Mouse (Mus musculus) ovary, postnatal 14 days (tissue): ENCODE results near the gene Sdf2.

Experiments
- DNase-seq: peaks from one replicate; pipeline ENCODE4 v3.0.0; 2022; ENCODE audit warnings: low spot score

Sdf2 gene

DNA sequence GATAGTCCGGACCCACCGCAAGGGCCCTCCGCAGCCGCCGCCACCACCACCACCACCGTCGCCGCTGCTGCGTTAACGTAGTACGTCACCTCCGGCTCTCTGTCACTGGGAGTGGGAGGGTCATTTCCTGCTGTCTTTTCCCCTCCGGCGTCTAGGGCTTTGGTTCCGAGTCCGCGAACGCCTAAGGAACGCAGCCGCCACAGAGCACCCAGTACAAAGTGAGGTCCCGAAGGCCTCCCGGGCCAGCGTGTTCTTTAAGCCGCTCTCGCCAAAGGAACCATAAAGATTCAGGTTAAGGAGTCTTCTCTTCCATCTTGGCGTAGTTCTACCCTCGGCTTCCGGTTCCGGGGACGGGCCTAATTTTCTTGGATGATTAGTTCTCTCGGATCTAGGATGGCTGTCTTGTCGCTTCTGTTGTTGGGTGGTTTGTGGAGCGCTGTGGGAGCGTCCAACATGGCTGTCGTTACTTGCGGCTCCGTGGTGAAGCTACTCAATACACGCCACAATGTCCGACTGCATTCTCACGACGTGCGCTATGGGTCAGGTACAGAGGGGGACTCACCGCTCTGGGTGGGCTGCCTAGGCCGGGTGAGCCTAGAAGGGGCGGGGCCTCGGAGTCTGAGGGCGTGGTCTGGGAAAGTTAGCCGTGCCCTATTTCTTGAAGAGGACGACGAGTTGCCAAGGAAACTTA lies at the start of gene Sdf2, which contains the start of gene Supt6:
Sdf2 (plus strand) TSS at position 120 of the 691 bp plus-strand sequence.
Supt6 (minus strand) TSS at position 361 of the 691 bp plus-strand sequence.
- DNase-seq = peak; percentile 83

DNA sequence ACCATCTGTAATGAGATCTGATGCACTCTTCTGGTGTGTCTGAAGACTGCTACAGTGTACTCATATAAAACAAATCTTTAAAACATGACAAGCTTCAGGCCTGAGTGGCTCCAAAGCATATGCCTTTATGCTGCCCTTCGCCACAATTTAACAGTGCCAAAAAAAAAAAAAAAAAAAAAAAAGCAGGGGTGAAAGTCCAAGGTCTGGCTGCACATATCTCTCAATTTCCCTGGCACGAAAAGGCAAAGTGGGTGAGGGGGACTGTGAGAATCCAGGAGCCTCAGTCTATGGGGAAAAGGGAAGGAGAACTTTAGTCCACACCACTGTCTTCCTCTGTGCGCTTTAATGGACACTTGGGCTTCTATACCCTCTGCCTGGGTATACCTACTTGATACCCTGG lies 43.2 kb upstream of the Sdf2 start:
- DNase-seq = no peak

DNA sequence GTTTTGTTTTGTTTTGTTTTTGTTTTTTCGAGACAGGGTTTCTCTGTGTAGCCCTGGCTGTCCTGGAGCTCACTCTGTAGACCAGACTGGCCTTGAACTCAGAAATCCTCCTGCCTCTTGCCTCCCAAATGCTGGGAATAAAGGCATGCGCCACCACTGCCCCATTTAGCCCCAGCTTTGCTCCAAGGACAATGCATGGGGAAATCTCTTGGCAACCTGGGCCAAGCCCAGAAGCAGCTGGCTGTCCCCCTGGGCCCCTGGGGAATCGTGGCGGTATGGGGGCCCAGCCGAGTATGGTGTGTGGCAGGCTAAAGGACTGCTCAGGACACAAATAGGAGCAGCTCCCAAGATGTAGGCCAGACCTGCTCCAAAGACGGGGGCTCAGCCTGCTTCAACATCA lies 41.3 kb upstream of the Sdf2 start:
- DNase-seq = no peak

DNA sequence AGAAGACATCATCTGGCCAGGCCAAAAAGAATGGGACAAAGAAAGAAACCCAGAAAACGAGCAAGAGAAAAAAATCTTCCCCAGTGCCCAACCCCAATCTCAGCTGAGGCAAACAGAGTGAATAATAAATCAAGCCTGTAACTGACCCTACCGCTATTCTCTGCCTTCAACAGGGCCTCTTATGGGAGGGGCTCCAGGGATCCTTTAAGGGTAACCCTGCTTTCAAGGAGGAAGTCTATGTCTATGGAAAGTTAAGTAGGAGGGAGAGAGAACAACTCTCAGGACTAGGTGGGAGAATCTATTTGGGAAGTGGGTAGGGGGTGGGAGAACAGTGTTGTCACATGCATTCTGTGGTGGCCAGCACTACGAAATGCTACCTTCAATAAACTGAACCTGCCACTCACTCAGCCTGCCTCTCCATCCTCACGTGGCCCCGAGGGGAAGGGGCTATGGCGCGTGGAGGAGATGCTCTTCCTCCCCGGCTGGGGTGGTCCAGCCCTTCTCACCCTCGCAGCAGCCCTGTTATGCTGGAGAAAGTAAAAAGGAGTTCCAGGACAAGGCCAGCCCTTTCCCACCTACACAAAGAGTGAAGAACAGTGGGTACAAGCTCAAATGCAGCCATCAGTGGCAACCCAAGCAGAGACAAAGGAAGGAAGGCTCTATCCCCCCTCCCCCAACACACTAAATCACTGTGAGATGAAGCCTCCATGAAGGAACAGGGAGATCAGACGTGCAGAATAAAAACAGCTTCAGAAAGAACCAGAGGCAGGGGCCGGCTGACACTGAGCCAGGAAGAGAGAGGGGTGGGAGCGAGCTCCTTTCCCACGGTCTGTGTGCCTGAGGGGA lies 40.0 kb upstream of the Sdf2 start:
- DNase-seq = no peak

DNA sequence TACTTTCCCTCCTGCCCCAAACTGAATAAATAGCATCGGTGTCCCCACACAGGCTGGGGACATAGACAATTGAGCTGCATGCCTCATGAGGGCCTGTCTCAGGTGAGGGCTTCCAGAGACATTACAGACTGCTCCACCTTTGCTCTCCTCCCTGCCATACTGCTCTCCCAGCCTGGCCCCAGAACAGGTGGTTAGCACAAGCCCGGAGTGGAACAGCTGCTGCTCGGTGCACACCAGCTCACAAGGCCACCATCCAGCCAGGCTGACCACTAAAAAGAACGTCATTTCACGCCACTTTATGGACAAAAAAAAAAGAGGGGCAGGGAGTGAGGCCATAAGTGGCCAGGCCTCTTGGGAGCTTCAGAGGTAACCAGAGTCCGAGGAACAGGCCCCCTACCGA lies 38.4 kb upstream of the Sdf2 start:
- DNase-seq = no peak

DNA sequence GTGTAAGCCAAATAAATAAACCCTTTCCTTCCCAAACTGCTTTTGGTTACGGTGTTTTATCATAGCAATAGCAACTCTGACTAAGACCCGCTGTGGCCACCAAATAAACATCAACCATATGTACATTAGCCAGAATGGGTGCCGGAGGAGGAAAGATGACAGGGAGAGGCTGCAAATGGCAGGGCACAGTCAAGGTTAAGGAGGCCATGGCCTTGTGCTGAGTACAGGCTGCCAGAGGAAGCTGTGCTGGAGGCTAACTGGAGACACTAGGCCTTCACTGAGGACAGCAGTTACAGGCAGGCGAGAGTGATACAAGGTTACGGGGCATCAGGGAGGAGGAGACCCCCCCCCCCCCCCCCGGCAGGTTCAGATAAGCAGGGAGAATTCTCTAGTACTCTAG lies 35.7 kb upstream of the Sdf2 start:
- DNase-seq = no peak

DNA sequence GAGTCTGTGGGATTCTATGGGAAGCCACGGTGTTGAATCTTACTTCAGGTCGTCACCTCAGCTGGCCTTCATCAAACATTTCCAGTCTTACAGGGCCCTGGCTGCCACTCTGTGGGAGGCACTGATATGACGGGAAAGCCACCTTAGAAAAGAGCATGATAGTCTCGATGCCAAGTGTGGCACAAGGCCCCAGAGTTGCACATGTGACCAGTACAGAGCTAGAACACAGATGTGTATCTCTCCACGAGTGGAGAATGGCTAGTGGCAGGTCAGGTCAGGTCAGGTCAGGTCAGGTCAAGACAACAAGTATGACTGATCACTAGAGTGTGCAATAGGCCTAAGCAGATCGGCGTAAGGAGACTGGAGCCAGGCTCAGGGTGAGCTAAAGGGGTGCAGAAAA lies 34.9 kb upstream of the Sdf2 start:
- DNase-seq = no peak

DNA sequence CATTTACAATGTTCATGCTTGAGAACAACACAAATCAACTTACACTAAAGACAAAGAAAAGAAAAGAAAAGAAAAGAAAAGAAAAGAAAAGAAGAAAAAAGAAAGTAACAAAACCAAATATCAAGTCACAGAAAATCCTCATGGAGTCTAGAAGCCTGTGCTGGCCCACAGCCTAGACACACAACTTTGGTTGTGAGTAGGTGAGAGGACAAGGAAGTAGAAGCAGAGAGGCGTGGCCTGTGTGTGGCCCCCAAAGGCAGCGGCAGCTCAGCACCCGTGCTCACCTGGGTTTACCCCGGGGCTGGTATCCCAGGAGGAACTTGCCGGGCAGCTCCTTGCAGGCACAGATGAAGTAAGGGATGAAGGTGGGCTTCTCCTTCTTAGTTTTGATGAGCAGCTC lies 34.0 kb upstream of the Sdf2 start:
- DNase-seq = no peak

DNA sequence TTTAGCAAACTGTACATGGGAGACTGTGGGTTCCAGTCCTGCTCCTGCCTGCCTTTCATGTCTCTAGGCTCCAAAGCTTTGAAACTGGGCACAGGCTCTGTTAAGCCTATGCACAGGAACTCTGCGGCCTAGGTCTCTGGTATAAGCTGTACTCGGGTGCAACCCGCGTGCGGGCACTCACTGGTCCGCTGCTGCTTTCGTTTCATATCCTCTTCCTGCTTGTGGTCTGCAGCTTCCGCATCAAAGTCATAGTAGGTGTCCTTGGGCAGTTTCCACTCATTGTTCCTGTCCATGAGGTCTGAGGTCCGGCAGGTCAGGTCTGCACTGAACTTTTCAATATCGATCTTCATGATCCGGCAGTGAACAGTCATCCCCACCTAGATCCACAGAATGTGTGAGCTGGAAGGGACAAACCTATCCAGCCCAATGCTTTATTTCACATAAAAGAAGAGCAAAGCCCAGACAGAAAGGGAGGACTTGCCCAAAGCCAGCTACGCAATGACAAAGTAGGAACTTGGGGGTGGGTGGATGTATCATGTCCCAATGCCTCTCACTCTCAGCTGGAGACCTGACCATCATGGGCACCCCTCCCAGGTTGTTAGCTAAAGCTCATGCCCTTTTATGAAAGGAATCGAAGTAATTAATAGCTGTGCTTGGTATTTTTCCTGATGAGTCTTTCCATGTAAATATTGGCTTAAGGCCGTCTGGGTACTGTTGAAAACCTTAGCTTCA lies 32.3 kb upstream of the Sdf2 start:
- DNase-seq = no peak

DNA sequence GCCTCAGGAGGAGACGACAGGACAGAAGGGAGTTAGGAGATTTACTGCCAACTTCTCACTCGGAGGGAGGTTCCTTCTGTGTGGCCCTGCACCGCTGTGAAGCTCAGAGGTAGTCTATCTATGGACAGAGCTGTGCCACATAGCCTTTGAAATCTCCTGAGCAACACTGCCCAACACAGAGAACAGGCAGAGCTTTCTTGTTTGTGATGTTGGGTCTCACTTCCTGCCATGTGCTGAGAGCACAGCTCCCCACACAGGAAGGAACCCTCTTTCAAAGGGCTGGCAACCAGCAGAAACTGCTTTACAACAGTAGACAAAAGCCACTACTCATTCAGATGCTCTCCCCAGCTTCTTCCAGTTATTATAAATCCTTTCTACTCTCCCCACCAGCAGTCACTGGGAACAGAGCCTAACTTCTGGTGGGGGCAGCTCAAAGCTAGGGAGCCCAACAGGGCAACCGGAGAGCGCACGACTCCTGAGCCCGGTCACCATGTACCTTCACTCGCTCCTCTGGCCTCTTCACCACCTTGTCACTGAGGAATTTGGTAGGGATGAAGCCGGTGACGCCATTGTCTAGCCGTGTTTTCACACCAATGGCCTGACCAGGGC lies 29.7 kb upstream of the Sdf2 start:
- no peak for DNase-seq

DNA sequence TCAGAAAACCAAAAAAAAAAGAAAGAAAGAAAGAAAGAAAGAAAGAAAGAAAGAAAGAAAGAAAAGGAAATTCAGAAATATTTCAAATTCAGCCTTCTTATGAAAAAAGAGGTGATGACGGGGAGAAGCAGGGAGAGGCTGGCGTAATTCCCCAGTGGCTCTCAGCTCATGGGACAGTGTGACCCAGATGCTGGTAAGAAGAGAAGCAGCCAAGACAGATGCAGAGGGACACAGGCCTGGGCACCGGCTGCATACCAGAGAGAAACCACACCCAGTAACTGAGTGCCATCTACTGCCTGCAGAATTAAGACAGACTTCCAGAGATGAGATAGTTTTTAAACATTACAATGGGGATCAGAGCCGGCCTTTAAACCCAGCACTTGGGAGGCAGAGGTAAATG lies 22.0 kb upstream of the Sdf2 start:
- no peak for DNase-seq

DNA sequence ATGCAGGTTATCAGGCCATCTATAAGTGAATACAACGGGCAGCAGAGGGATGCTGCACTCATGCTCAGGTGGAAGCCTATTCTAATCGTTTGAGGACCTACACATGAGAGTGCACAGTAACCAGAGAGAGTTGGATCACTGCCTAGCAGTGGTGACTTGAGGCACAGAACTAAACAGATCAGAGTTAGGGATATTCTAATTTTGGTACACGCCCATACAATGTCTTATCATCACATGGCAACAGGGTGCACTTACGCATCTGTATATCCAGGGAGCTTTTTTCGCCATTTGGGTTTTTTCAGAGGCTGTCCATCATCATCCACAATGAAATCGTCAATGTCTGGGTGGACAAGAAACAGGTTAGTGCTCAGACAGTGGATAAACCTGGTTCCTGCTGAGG lies 14.0 kb upstream of the Sdf2 start:
- no peak for DNase-seq

DNA sequence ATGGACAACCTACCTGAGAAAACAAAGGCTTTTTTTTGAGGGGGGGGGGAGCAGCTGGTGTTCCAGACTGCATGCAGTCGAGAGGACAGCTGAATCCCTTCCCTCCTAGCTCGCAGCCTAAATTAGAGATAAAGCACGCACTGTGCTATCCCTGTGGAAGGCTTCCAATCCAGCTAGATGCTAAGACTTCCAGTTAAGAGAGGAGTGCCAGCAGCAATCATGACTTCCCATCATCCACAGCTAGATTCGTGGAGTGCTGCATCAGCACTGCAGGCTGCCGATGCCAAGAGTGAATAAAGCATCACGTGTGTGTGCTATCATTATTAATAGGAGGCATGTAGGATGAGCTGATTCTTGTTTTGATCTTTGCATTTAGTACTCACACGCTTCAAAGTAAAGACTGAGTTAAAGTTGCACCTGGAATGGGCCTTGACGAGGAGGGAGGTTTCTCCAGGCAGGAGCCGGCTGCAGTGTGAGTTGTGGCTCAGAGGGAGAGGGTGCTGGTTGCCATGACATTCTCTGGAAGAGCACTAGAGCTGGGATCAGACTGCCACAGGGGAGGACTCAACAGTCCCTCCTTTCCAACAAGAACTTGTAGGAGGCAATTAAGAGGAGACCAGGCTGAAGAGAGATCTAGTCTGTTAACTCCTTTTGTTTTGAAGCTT lies 5.2 kb upstream of the Sdf2 start:
- no peak for DNase-seq

DNA sequence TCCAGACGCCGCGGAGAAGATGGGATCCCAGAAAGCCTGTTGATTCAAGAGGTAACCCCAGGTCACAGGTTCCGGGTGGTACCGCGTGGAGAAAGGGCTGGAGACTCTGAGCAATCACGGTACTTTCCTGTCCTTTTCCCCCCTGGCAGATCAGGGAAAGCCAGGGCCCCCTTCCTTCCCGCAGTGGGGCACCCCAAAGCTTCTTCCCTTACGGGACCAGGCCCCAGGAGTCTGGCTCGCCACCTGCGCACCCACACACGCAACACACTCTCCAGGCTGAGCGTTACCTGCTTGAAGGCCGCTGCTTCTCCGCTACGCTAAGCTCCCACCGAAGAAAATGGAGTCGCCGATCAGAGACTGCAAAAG lies 302 bp upstream of the Sdf2 start:
- DNase-seq = no peak

DNA sequence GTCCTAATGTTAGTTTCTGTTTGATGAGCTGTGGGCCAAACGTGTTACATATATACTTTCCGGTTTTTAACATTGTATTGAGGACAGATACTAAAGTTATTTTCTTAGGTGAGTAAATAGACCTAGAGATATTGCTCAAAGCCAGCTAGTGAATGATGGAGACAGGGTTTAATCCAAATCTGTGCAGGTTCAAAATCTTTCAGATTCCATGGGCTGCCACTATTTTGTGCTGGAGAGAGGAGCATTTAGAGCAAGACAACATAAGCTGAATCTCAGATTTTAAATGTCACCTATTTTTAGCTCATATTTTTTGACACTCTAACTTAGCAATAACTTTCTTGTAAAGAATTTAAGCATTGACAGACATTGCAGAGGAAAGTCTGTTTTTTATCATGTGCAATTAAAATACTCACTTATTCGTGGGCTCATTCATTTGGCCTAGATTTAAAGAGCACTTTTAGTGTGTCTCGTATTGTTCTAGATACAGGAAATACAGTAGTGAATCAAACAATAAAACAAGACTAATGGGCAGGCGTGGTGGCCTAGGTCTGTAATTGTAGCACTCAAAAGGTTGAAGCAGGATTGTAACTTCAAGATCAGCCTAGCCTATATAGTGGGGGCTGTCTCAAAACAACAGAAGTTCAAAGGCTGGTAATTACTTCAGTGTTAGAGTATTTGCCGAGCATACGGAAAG lies 919 bp downstream of the Sdf2 start:
- DNase-seq = no peak

DNA sequence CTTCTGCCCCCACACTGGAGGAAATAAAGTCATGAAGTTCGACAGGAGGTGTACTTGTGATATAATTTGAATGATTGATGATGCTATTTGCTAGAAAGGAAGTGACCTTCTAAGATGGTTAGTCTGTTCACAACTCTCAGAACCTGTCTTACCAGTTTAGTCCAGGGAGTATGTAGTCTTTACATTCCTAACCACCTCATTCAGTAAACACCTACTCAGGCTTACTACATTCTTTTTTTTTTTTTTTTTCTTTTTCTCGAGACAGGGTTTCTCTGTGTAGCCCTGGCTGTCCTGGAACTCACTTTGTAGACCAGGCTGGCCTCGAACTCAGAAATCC lies 1.4 kb downstream of the Sdf2 start:
- DNase-seq = no peak

DNA sequence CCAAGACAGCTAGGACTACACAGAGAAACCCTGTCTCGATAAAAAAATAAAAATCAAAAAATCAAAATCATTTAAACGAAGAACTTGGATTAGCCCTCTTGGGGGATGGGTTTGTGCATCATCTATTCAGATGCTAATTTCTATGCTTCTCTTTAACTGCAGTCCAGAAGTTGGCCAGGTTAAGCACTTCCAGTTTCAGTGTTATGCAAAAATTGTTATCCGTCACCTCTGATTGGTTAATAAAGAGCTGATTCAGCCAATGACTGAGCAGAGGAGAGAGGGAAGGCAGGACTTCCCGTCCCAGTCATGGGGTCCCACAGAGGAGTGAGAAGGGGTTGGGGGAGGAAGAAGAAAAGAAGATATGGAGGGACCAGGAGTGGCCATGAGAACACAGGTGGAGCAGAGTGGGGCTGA lies 2.2 kb downstream of the Sdf2 start:
- DNase-seq = no peak

DNA sequence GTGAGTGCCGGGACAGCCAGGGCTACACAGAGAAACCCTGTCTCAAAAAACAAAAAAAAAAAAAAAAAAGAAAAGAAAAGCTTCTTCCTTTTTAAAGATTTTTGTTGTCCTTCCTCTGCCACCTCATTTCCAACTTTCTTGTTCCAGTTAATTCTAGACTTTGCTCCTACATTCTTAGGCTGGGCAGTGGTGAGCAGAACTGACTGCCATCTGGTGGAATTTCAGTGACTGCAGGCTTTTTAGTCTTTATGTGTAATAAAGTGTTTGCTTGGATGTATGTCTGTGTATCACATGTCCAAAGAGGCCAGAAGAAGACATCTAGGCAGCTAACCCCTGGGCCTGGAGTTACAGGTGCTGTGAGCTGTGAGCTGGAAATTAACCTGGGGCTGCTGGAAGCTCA lies 11.1 kb downstream of the Sdf2 start:
- DNase-seq = no peak

DNA sequence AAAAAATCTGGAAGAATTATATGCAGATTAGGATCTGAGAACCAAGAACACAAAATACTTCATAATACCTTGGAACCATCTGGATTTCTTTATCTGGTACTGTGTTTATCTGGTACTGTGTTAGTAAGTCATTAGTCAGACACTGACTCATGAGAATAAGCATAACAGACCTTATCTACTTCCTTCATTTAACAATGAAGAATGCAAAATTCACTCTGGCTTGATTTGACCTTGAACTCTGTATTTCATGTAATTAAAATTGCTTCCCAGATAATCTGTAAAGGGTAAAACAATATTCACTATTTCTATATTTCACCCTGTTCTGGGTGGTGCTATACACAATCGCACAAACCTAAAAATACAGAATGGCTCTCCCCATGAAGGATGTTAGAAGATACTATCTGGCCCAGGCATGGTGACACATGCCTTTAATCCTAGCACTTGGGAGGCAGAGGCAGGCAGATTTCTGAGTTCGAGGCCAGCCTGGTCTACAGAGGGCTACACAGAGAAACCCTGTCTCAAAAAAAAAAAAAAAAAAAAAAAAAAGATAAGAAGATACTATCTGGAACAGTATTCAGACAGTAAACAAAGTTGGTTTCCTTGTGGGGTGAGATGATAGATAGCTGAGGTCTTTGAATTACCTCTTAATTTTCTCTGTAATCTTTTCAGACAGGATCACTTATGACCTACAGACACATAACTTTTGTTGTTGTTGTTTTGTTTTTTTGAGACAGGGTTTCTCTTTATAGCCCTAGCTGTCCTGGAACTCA lies 15.1 kb downstream of the Sdf2 start:
- DNase-seq = no peak
